Mouse (Mus musculus) testis, postnatal 14 days (tissue): ENCODE results near the gene Cul9.

ENCODE experiments used
- DNase-seq: peaks from one replicate; pipeline ENCODE4 v3.0.0; 2021; ENCODE audit warnings: low spot score

Gene Cul9

DNA sequence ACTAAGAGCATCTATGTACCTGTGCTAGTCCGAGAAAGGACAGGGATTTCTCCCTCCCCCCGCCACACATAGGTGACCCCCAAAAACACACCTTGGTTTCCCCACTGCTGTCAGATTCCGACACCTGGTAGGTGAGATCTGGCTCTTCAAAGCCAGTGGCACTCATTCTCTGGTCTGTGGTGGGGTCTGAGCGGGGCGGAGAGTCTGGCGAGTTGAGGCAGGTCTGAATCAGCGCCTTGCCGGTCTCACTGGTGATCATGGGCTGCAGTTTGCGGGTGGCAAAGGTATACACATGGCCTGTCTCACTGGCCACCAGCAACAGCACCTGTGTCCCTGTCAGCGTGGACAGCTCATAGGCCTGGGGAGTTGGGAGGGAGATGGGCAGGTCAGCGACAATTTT, 7.3 kb upstream of the Cul9 start:
- no peak for DNase-seq

DNA sequence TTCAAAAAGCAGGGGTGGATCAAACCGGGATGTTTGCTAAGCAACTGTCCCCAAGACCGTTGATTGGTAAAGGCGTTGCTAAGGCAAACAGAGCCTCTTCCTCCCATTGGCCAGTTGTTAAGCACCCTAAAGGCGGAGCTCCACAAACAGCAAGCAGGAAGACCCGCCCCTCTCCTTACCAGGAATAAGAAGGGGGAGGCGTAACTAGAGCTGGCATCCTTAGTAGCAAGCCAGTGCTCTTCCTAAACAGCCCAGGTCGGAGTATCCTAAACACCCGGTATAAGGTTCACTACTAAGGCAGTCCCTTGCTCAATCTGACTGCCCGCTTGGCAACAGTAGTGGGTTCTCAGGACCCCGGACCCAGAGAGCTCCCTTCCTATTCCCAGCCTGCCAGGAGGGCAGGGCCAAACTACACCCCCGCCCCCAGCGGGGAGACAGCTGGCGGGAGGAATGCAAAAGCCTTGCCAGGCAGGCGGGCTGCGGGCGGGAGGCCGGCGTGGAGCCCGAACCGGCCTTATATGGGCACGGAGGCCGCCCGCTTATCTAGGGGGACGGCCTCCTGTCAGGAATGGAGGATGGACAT, 6.7 kb upstream of the Cul9 start:
- peak; percentile 88 for DNase-seq

DNA sequence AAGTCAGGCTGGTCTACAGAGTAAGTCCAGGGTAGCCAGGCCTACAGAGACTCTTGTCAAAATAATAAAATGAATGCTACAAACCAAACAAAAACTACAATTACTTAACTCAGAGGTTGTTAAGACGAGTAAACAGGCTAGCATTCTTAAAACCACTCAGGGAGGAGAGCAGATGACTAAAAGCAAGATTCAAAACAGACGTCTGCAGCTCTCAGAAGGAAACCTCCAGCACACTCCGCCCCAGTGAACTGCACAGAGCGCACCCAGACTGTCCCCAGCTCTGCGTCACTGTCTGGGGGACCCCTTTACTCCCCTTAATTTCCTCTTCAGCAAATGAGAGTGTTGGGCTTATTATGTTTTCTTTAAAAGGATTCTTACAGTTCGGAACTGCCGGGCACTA, 6.0 kb upstream of the Cul9 start:
- DNase-seq: no peak

DNA sequence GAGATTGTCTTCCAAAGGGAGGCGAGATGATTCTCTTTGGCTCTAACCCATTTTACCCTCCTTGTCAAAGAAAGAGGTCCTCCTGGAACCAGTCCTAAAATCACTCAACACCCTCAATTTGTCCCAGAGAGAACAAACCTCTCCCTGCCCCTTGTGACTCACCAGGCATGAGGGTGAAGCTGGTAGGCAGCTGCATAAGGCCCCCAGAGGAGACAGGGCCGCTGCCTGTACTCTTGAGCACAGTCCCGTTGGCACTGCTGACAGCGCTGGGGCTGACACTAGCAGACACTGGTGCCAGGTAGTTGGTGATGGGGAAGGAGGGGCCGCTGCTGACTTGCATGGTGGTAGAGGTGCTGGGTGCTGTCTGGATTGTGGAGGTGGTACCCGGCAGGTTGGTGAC, 5.2 kb upstream of the Cul9 start:
- no peak for DNase-seq

DNA sequence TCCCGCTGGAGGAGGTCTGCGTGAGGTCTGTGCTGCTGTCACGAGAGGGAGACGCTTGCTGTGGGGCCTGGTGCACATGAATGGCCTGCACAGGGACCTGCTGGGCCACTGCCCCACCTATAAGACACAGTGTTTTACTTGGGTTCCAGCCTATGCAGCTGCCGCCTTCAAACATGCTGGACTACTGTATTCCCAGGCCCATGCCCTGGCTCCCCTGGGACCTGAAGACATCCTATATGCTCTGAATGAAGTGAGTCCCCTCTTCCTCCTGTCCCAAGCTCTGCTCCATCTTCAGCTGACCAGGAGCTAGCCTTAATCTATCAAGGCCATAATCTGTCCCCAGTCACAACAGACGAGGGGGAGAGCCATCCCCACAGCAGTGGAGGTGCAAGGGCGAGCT, 4.7 kb upstream of the Cul9 start:
- DNase-seq: no peak

DNA sequence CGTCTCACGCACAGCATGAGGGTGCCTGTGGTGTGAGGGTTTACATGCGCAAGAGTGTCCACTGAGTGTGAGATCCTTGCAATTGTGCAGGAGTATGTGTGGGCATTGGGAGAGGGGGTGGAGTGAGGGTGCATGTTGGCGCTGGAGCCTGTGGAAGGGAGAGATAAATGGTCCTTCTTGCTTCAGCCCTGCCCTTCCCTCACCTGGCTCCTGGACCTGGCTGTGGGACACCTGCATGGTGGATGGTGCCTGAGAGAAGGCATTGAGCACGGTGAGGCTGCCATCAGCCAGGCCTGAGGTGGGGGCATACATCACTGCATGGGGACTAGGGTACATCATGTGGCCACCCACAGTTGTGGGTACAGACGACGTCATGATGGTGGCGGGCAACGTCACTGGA, 3.5 kb upstream of the Cul9 start:
- no peak for DNase-seq

DNA sequence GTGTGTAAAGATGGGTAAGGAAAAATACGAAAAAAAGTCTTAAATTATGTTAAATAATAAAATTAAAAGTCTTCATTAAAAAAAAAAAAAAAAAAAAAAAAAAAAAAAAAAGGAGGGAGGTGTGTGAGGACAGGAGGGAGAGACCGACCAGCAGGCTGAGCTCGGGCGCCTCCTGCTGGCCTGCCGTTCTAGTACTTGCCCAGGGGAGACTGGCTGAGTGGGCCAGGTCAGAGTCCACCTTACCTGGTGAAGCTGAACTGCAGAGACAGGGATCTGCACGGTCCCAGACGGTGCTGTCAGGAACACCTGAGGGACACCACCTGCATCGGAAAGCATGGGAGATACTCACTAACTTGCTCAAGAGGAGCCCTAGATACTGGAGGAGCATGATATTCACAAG, 3.0 kb upstream of the Cul9 start:
- no peak for DNase-seq

DNA sequence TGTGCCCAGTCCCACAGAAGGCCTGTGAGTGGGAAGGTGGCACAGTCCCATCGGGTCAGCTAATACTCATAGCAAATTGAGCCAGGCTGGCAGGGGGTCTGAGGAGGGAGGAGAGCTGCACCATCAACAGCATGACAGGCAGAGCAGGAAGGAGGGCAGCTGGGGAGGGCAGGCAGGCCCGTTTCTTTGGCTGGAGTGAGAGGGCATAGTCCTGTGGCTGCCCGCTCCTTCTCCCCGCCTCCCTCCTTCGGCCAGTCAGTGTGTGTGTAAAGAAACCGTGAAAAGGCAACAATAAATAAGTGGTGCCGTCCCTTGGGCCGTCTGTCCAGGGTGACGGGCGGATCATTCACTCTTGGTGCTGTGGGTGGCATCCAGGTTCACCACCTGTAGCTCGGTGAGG, 2.6 kb upstream of the Cul9 start:
- no peak for DNase-seq

DNA sequence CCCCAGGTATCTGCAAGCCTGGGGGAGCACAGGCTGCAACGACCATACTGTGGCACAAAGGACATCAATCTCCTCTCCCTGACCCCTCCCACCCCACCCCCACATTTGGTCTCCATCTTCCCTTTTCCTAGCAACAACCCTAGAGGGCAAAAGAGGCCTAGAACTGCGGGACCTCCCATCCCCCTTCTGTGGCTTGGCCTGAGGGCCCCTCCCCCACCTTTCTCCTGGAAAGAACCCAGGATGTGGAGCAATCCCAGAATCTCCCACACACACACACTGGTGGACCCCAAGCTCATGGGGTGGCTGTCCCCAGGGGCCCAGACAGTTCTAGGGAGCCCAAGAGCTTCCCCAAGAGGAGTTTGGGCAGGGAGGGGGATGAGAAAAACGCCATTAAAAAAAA, 1.7 kb upstream of the Cul9 start:
- no peak for DNase-seq

DNA sequence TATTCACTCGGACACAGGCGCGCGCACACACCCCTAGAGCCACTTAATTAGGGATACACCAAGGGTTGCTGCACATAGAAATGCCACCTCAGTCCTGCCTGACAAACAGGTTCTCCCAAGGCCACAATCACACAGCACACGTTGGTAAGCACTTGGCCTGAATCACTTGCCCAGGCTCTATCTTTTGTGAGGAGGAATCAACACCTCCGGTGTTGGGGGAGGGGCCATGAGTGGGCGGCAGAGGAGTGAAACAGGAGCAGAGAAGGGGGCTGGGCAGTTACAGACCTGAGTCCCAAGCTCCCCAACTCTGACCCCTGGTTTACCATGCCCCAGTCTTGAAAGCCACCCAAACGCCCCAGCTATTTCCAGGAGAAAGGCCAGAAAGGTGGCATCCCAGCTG, 807 bp upstream of the Cul9 start:
- peak; percentile 56 for DNase-seq

DNA sequence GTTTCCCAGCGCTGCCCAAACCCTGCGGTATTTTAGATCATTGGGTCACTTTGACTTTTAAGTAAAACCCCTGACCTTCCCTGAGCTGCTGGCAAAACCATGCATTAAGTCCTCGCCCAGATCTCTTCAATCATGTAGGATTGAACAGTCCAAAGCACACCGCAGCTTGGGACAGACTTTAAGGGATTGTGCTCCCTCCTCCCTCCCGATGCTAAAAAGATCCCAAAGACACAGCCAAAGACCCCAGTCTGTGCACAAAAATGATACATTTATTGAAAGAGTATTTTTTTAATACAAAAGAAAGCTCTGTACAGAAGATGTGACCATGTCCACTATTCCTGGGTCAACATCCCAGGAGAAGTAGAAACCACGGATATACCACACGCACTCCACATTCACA, 403 bp upstream of the Cul9 start:
- DNase-seq: no peak

DNA sequence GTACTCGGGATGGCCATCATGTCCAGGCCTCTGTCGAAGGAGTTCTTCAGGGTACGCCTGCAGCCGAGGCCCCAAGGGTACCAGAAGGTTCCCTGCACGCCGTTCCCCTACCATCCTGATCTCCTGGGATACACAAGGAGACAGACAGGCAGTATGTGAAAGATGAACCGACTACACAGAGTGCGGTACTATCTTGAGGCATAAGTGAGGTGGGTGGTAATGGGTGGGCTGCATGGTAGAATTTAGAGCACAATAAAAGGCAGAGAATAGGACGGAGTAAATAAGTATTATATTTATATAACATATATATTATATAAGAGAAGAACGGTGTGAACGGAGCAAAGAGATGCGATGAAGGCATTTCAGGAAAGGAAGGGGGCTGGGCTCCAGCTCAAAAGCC, 2.5 kb downstream of the Cul9 start:
- DNase-seq: no peak

DNA sequence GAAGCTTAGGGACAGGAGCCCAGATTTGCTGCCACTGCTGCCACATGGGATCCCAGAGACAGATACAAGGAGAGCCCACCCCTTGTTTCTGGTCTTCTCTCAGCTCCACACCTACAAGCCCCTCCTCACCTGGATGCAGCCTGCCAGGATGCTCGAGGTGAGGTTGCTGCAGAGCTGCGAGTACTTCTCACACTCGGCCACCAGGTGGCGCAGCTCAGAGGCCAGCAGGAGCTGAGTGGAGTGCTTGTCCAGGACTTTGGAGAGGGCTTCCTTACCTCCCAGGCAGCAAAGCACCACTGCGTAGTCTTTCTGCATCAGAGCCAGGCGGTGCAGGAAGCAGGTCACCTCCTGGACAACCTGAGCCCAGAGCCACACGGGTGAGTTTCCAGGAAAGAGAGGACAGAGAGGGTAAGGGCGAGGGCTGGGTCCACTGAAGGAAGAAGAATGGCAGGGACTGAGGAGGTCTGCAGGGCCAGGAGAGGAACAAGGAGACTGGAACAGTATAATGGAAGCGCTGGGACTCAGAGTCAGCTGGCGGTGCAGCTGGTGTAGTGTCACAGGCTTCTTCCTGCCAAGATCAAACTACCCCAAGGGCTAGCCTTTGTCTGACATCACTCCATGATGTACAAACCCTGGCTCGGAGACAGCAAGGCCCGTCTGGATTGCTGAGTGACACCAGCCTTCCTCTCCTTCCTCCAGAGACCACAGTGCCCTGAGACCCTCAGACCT, 20.4 kb downstream of the Cul9 start:
- peak; percentile 70 for DNase-seq

DNA sequence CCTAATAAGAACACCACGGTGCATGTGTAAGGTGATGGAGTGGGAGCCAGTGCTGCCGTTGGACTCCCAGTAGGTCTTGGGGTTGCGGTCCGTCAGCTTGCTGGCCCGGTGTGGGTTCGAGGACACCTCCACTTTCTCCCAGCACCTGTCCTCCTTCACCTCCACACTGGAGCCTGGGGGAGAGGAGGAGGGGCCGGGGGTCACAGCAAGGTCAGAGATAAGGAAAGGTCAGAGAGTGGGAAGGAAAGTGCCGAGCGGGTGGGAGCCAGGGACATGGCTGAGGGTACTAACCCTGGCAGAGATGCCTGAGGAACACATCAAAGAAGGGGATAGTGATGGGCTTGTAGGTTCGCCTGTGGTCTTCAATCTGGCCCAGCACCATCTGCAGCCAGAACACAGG, 21.1 kb downstream of the Cul9 start:
- DNase-seq: no peak

DNA sequence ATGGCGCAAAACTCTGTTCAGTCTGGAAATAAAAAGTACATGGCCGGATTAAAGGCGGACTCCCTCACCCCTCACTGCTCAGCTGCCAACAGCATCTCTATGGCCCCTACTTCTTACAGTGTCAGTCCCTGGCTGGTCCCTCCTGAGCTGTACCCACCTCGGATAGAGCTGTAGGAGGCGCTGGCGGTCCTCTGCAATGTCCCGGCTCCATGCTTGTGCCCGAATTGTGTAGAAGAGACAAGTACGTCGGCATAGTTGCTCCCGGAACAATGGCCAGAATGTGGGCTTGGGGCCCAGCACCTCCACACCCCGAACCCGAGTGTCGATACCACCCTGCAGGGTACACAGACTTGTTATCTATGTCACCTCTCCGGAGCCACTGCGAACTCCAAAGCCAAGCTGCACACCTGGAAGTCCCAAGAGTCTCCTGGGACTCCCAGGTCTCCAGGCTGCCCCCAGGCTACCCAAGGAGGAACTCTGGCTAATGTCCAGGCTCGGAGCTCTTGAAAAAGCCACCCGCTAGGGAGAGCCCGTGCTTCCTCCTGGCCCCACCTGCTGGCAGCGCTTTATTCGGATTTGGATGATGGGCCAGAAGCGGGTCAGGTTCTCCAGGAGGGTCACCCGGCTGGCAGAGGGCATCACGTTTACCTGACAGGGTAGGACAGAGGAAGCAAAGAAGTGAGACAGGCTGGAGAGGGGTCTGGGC, 24.1 kb downstream of the Cul9 start:
- no peak for DNase-seq

DNA sequence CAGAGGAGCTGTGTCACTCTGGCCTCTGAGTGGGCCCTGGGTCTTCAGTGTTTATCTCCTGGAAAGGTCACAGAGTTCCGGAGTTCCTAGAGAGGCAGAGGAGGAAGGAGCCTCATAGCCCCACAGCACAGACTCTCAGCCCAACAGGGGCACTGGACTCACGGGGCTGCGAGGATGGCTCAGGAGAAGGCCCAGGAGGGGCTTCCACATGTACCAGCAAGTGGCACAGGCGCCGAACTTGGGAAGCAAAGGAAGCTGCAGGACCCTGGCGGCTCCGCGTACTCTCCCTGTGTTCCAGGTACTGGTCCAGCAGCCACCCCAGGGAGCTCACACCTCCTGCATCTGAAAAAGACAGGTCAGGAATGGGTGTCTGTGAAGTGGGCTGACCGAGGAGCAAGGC, 25.0 kb downstream of the Cul9 start:
- DNase-seq: no peak

DNA sequence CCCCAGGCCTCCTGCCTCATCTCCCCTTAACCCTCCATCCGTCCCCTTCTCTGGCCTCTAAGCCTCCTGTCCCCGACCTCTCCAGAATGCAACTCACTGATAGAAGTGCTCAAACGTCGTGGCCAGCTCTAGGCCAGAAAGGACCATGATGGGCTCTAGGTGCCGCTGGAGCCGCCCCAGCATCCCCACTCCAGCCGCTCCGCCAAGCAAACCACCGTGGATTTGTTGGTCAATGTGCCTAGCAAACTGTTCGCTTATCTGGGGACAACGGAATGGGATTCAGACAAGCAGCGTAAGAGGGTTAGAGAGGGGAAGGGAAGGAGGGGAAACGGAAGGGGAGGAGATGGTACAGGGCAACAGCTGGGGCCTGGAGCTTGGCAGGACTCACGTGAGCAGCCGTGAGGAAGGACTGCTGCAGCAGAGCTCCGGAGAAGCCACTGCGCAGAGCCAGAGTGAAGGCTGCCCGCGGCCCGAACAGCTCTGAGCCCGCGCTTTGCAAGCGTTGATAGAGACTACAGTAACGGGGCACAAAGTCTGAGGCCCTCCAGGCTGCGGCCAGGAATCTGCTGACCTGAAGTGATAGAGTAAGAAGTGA, 25.7 kb downstream of the Cul9 start:
- no peak for DNase-seq

DNA sequence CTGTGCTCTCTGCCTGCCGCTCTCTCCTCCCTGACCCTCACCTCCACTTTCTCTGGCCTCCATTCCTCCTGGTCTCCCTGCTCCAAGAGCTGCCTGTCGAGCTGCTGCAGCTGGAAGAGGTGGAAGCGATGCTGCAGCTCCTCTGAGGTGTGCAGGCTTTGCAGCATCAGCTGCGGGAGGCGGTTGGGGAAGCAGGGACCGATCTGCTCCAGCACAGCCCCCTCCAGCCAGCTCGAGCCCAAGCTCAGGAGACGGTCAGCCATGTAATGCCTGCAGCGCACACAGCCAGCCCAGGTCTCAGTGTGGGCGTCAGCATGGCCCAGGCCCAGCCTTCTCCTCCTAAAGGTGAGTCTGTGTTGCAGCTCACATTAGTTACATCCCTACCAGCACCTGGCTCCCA, 26.2 kb downstream of the Cul9 start:
- DNase-seq: no peak

DNA sequence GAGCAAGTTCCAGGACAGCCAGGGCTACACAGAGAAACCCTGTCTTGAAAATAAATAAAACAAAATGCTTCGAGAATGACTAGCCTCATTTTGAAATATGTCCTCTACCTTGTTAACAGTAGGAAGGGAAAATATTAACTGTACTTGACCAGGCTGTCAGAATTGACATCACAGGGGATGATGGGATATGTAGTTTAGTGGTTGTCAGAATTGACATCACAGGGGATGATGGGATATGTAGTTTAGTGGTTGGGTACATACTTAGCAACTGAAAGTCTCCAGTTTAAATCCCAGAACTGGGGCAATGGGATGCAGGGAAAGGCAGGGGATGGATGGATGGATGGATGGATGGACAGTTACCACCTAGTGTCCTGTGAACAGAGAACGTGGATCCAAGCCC, 32.9 kb downstream of the Cul9 start:
- DNase-seq: no peak

DNA sequence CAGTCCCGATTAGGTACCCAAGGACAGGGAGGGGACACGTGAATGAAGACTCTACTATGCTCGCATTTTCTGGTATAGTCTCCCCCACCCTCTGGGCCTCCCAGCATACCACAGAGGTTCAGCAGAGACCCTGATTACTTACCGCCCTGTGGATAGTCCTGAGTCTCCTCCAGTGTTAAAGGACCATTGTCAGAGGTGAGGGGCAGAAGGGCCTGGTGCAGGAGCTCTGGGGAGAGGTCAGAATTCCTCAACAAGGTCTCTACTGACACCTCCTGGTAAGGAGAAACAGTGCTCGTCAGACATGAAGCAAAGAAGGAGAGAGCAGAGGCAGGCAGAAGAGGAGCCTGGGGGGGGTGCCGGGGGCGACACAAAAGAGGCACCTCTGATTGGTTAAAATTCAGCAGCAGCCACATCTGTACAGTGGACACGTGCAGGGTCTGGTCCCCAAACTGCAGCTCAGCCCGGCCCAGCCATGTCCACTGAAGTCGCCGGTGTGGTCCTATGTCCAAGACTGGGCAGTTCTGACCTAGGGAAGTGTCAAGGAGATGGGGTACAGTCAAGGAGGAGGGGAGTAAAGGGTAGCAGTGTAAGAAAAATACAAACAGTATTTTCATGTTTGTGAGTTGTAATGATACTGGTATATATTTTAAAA, 35.0 kb downstream of the Cul9 start:
- no peak for DNase-seq

DNA sequence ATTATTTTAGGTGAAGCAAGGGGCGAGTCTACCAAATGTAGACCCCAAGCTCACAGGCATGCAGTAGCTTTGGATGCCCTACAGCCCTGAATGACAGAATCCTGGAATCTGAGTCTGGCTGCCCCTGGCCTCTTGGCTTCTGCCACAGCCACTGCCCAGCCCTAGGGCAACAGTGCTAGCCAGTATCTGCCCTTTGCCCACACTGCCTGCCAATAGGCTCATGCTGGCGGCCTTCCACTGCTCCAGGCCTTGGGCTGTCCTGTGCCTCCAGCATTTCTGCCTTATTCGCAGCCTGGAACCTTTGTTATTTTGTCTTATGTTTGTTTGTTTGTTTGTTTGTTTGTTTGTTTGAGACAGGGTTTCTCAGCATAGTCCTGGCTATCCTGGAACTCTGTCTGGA, 40.6 kb downstream of the Cul9 start:
- DNase-seq: no peak

DNA sequence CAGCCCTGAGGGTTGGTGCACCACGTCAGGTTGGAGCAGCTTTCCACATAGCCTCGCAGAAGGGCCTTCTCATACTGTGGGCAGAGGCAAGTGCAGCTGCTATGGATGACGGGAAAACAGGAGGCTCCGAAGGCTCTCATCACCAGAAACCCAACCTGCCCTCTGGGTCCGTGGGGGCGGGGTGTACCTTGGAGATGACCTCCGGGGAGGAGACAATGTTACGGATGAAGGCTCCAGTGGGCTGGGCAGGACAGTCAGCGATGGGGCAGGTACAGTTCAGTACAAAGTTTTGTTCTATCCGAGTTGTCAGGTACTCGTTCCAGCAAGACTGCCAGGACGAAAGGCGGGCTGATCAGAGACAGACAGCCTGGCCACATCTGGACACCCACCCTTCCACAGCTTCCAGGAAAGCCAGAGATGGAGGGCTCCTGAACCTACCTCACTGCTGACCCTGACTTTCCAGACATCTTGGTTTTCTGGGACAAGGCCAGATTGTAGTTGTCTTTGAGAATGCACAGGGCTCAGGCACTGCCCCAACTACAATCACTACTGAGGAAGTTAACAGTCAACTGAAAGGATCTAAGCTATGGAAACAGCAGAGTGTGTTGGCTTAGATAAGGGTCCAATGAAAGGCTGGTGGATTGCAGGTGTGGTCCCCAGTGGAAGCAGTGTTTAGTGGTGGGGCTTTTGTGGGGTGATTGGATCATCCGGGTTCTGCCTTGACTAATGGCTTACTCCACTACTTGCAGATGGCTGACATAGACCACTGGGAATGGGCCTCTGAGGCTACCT, 42.1 kb downstream of the Cul9 start:
- DNase-seq: no peak
